Comparison of ENCODE assay signal across 31 mouse cellular contexts in the genomic region with DNA sequence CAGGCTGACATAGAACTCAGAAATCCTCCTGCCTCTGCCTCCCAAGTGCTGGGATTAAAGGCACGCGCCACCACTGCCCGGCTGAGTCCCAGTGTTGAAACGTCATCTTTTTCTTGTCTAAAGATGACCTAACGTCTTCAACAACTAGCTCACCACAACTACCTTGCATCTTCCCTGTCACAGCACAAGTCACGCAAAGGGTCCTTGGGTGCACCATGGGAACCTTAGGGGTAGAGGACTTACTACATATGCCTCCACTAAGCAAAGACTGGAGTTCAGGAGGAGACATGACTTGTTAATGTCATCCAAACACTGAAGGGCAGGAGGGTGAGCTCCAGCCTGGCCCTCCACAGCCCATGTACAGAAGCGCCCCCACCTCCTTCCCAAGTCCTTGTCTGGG.
"Had no signal": no experiment of that assay in that cellular context is flagged by ENCODE, and none has a peak within 500 bp of the region (broad histone marks: within the 10 kb centered on the region; RNA-seq: fewer than 3 reads in every experiment).

No protein-coding gene starts in this region.

- H3K9me3 ChIP-seq: heart, embryonic 10.5 days; heart, embryonic 12.5 days; heart, embryonic 13.5 days; heart, embryonic 15.5 days; hindbrain, embryonic 10.5 days; hindbrain, embryonic 12.5 days; hindbrain, embryonic 13.5 days; hindbrain, embryonic 15.5 days; intestine, embryonic 15.5 days; kidney, embryonic 15.5 days had no signal

- H3K4me2 ChIP-seq: heart, embryonic 11.5 days; heart, embryonic 12.5 days; heart, embryonic 13.5 days; heart, embryonic 15.5 days; hindbrain, embryonic 12.5 days; hindbrain, embryonic 13.5 days; hindbrain, embryonic 14.5 days; hindbrain, embryonic 15.5 days; intestine, embryonic 15.5 days; kidney, embryonic 15.5 days had no signal

- H3K9ac ChIP-seq: heart, embryonic 12.5 days; heart, embryonic 13.5 days; heart, embryonic 15.5 days; hindbrain, embryonic 12.5 days; hindbrain, embryonic 13.5 days; hindbrain, embryonic 14.5 days; hindbrain, embryonic 15.5 days; intestine, embryonic 15.5 days; kidney, embryonic 15.5 days had no signal

- H3K27me3 ChIP-seq: heart, embryonic 12.5 days; heart, embryonic 13.5 days; heart, embryonic 15.5 days; hindbrain, embryonic 12.5 days; hindbrain, embryonic 13.5 days; hindbrain, embryonic 15.5 days; intestine, embryonic 15.5 days; kidney, embryonic 15.5 days had no signal

- H3K27ac ChIP-seq: heart, embryonic 10.5 days; heart, embryonic 13.5 days; heart, embryonic 15.5 days; hindbrain, embryonic 10.5 days; hindbrain, embryonic 12.5 days; hindbrain, embryonic 13.5 days; hindbrain, embryonic 14.5 days; hindbrain, embryonic 15.5 days; hindbrain, postnatal 0 days; intestine, embryonic 15.5 days; kidney, embryonic 15.5 days; kidney, postnatal 0 days; layer of hippocampus, adult 2 months had no signal

- DNase-seq: heart, postnatal 10 days; heart, postnatal 14 days; heart, postnatal 36 days; kidney, adult 11 months; kidney, adult 18-20 months; kidney, adult 2 months; kidney, adult 8-10 months; kidney, adult 9 months; kidney, postnatal 14 days; kidney, postnatal 36 days; layer of hippocampus, adult 9-11 months; layer of hippocampus, postnatal 36 days had no signal

- H3K4me3 ChIP-seq: heart, embryonic 10.5 days; heart, embryonic 12.5 days; heart, embryonic 13.5 days; heart, embryonic 15.5 days; hindbrain, embryonic 10.5 days; hindbrain, embryonic 12.5 days; hindbrain, embryonic 13.5 days; hindbrain, embryonic 15.5 days; intestine, embryonic 15.5 days; kidney, embryonic 15.5 days; layer of hippocampus, adult 2 months had no signal

- ATAC-seq: hindbrain, embryonic 16.5 days; hindbrain, postnatal 0 days; inflammation-experienced regulatory T-cells, adult 6 months; intestine, embryonic 15.5 days; intestine, embryonic 16.5 days; intestine, postnatal 0 days had no signal
